Mouse (Mus musculus): ENCODE measurements around the gene Mthfd1l.

The Mthfd1l gene

GRCm38 (mm10) chr10:3972981-3973588 is at the start of gene Mthfd1l:
Gene Mthfd1l (plus strand): TSS chr10:3973118.
- peak; percentile 84 for DNase-seq

- no peak for DNase-seq
Observed at GRCm38 (mm10) chr10:3928008-3928545, 44.8 kb upstream of the Mthfd1l start.

- no peak for DNase-seq
Observed at GRCm38 (mm10) chr10:3931831-3932230, 41.1 kb upstream of the Mthfd1l start.

- DNase-seq = no peak
Observed at GRCm38 (mm10) chr10:3933311-3933940, 39.5 kb upstream of the Mthfd1l start.

GRCm38 (mm10) chr10:3936864-3937263 is 36.1 kb upstream of the Mthfd1l start:
- no peak for DNase-seq

- no peak for DNase-seq
Observed at GRCm38 (mm10) chr10:3939895-3940595, 32.9 kb upstream of the Mthfd1l start.

GRCm38 (mm10) chr10:3940596-3940975 is 32.3 kb upstream of the Mthfd1l start:
- no peak for DNase-seq

GRCm38 (mm10) chr10:3941054-3941757 is 31.7 kb upstream of the Mthfd1l start:
- DNase-seq = no peak

GRCm38 (mm10) chr10:3942289-3942688 is 30.6 kb upstream of the Mthfd1l start:
- no peak for DNase-seq

- DNase-seq = peak; percentile 62
Observed at GRCm38 (mm10) chr10:3943492-3944395, 29.2 kb upstream of the Mthfd1l start.

GRCm38 (mm10) chr10:3946871-3947270 is 26.0 kb upstream of the Mthfd1l start:
- no peak for DNase-seq

- no peak for DNase-seq
Observed at GRCm38 (mm10) chr10:3947346-3947745, 25.6 kb upstream of the Mthfd1l start.

- DNase-seq = no peak
Observed at GRCm38 (mm10) chr10:3949306-3949705, 23.6 kb upstream of the Mthfd1l start.

GRCm38 (mm10) chr10:3956471-3956870 is 16.4 kb upstream of the Mthfd1l start:
- no peak for DNase-seq

- DNase-seq = no peak
Observed at GRCm38 (mm10) chr10:3958591-3958990, 14.3 kb upstream of the Mthfd1l start.

GRCm38 (mm10) chr10:3969026-3969425 is 3.9 kb upstream of the Mthfd1l start:
- no peak for DNase-seq

GRCm38 (mm10) chr10:3972237-3972636 is 681 bp upstream of the Mthfd1l start:
- DNase-seq = no peak

- peak; percentile 87 for DNase-seq
Observed at GRCm38 (mm10) chr10:3973589-3974070, 712 bp downstream of the Mthfd1l start.

GRCm38 (mm10) chr10:3974380-3974779 is 1.5 kb downstream of the Mthfd1l start:
- no peak for DNase-seq

GRCm38 (mm10) chr10:3975898-3976622 is 3.1 kb downstream of the Mthfd1l start:
- no peak for DNase-seq

- DNase-seq = no peak
Observed at GRCm38 (mm10) chr10:3976623-3977010, 3.7 kb downstream of the Mthfd1l start.
